Mouse (Mus musculus) testis, postnatal 10 days (tissue): ENCODE data around the gene S1pr2.

Experiments used
- DNase-seq: peaks from one replicate; pipeline ENCODE4 v3.0.0; 2021; ENCODE audit warnings: low spot score

Gene S1pr2

DNA sequence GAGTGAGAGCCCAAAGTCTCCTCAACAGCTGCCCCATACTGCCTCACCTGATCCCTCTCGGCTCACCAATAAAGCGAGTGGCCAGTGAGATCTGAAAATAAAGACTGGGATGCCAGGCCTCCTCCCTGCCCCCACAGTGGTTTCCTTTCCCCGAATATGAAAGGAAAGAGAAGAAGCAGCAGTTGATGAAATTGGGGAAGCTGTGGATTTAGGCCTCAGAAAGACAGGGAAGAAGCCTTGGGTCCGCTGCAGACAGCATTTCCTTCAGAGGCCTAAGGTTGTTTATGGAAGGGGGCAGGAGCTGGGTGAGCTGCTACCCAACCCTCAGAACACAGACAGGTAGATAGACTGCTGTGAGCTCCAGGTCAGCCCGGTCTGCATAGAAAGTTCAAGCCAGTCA is 9.8 kb downstream of the S1pr2 start:
- no peak for DNase-seq

DNA sequence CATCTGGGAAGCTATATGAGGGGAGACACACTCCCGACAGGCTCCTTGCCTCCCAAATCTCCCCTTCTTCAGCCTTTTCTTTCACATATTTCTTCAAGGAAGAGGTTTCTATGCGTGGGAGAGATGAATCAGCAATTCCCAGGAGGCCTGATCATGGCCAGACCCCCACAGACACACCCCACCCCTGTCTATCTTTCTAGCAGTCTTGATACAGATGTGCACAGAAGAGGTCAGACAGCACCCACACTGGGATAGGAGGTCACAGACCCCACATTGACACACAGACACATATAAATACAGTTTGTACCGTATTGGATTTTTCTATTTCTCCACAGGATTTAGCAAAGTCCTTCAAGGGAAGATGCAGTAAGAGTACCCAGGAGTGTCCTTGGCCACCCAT is 10.6 kb downstream of the S1pr2 start:
- DNase-seq: no peak

DNA sequence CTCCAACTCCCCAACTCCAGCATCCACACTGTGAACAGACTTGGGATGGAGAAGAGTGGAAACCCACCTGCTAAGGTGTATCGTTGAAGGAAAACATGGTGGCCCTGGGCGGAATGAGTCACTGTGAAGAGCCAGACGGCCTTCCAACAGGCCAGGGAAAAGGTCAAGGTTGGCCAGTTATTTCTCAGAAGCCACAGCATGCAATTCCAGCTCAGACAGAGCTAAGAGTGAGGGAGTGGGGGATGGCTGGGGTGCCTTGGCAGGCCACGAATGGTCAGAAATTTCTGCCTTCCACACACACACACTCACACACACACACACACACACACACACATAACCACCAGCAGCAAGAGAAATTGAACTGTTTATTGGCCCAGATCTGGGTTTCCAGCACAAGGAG is 11.0 kb downstream of the S1pr2 start:
- DNase-seq: no peak

DNA sequence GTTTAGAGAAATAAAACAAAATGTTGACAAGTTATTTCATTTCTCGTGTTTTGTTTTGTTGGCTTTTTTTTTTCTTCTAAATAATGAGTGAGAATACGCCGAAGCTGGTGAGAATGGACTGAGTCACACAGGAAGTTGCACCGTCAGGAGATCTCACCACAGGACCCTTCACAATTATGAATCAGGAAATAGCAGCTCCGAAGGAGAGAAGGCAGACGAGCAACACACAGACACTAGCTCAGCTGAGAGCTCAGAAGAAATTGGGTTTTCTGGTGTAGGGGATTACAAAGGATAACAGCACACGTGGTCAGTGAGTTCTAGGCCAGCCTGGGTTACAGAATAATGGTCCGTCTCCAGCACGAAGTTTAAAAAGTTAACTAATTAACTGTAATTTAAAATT is 15.0 kb downstream of the S1pr2 start:
- no peak for DNase-seq

DNA sequence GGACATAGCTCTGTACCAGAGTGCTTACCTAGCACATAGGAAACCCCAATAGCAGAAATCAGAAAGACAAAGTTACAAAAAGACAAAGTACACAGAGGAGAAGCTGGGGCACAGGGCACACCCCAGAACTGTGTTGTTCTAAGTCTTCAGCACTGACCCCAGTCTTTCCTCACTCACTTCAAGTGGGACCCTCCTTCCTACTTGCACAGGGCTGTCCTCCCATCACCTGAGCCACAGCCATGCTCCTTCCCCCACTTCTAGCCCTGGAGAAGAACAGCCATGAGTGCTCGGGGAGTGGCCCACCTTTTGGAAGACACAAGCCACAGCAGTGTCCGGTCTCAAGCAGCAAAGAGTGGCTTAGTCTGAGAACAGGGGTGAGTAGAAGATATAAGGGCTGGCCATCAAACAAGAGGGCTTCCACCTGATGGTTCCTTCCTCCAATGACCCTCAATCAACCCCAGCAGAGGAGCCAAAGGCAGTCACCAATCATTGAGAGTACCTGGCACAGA is 17.1 kb downstream of the S1pr2 start, which contains the start of gene Dnmt1:
TSS of gene Dnmt1 (minus strand) at position 459 of the 509 bp plus-strand sequence.
- DNase-seq: no peak

DNA sequence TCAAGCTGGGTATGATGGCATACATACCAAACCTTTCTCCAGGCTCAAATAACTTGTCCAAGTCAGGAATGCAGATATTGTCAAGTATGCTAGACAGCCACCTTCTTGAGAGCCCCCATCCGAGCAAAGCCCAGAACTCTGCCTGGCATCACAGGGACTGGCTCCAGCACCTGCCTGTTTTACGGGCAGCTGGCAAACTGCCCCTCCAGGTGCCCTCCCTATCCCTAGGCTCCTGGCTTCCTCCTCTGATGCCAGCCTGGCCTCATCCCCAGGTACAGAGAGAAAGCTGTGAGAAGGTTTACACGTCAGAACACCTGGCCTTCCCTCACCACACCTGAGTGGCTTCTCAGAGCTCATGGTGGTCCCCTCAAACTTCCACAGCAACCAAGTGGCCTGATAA is 19.6 kb downstream of the S1pr2 start:
- DNase-seq: no peak

DNA sequence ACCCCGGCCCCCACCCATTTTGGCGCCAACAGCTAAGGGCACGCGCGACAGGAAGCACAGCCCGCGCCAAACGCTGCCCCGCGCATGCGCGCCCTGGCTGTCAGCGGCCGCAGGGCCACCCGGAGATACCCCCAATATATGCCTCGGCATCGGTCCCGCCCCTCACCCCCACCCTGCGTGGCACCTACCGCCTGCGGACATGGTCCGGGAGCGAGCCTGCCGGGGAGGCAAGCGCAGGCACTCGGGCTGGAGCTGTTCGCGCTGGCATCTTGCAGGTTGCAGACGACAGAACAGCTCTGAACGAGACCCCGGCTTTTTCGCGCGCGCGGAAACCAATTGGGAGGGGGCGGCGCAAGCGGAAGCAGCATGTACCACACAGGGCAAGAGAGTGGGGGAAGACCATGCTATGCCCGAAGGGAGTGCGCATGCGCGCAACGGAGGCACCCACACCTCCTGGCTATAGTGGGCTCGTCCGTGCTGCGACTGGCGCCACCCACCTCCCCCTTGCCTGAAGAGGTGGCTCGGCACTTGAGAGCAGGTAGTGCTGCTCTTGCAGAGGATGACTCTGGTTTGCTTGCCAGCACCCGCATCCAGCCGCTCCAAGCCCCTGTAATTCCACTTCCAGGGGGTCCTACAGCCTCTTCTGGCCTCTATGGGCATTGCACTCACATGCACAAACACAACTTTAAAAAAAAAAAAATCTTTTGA is 23.9 kb downstream of the S1pr2 start:
- DNase-seq: peak; percentile 96

DNA sequence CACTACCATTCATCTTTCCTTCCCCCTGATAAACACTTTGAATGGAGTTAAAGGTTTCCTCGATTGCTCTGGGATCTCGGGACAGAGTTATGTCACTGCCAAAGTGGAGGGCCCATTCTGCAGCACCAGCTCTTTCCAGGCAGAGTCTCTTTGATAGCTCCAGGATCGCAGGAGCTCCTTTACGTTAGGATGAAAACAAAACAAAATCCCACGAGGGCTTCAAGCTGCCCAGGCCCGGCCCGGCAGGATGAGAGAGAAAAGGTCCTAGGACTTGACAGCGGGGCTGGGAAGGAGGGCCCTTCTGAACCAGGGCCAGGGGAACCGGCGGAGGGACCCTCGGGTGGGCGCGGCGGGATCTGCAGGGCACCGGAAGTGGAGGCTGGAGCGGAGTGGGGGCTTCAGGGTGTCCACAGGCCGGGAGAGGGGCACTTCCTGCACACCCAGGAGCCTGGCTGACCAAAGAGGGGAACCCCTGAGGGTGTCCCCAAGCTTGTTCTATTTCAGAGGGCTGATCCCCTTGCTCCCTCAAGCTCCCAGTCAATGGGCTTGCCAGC is 24.5 kb downstream of the S1pr2 start:
- peak; percentile 70 for DNase-seq

DNA sequence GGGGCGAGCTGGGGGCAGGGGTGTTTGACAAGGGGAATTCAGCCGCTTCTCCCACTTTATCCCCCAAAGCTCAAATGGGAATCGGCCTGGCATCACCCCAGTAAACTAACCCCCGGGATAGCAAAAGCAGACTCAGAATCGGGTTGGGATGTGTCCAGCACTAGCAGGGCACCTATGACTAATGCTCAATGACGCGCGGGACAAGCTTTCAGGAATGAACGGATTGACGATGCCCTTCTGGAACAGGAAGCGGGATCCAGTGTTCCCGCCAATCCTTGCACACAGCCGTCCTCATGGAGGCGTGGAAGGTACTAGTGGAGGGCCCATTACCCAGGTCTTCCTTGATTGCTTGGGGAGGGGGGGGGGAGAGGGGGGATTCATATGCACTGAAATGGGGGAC is 25.1 kb downstream of the S1pr2 start:
- DNase-seq: no peak

DNA sequence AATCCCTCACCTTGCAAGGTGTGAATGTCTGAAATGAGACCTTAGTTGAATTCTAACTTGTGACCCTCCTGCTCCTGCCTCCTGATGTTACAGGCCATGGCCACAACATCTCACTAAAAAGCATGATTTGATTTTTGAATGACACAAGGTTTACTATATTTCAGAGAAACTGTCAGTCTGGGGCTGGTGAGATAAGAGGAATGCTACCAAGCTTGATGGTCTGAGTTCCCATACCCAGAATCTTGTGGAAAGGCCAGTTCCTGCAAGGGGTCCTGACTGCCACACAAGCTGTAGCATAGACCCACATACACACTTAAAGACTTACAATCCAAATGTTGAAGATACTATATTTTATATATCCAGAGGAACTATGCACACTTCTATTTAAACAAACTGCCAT is 26.2 kb downstream of the S1pr2 start:
- DNase-seq: no peak

DNA sequence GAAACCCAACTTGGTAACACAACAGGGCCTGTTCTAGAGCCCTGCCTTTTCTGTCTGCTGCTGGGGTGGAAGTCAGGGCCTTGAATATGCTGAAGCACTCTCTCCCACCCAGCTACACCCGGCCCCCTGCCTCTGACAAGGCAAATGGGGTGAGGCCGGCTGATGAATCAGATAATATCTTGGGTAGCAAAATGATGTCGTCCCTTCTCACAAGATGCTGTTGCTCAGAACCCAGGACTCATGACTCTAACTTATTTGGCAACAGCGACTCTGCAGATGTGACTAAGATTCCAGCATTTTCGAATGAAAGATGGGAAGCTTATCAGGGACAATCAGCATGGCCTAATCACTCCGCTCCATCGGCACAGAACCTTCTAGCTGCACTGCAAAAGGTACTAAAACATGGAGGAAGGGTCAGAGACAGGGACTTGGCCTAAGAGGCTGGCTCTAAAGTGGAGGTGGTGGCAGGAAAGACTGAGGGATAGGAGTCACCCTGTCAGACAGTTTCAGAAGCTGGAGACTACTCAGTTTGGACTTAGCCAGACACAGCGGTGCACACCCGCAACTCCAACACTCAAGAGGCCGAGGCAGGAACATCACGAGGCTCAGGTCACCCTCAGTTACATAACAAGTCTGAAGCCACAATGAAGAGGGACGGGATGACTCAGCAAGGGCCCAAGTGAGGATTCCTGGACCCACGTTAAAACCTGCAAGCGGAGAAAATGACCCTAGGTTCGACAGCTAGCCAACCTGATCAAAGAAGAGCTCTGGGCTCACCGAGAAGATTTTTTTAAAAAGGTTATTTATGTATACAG is 30.3 kb downstream of the S1pr2 start:
- no peak for DNase-seq

DNA sequence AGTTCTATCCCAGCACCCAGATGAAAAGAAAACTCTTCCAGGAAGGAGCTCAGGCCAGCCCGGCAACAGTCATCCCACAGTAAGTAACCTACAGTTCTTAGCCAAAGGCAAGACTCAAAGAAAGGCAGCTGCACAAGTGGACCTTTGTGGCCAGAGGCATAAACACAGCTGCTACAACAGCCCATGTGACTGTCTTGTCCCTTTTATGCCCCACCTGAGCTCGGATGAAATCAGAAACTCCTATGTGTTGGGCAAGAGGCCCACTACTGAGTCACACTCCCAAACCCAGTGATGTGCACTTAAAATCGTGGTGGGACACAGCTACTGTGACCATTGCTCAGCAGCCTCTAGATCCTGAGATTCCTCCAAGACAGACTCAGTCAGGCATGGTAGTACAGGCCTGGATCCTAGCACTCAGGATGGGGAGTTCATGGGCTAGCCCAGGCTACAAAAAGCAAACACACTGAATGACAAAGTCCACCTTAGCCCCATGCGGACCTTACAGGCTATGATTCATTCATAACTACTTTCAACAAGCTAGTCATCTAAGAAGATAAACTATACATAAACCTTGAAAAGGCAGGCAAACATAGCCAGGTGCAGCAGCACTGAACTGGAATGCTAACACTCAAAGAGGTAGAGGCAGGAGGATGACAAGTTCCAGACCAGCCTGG is 31.7 kb downstream of the S1pr2 start:
- DNase-seq: no peak

DNA sequence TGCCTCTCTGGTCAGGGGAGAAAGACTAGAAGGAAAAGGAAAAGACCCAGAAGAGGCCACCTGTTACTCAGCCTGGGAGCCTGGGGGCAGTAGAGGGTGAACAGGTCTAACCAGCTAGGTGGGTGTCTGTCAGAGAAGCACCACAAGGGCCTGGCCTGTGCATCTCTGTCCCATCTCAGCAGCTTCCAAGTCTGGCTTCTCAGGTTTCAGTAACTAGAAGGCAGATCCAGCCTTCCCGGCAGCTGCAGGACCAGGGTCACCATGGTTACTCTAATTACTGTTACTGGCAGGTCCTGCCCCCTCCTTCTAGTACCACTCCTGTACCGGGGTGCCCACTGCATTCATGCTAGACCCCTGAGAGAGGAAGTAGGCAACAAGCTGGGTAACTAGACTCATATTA is 32.7 kb downstream of the S1pr2 start:
- no peak for DNase-seq

DNA sequence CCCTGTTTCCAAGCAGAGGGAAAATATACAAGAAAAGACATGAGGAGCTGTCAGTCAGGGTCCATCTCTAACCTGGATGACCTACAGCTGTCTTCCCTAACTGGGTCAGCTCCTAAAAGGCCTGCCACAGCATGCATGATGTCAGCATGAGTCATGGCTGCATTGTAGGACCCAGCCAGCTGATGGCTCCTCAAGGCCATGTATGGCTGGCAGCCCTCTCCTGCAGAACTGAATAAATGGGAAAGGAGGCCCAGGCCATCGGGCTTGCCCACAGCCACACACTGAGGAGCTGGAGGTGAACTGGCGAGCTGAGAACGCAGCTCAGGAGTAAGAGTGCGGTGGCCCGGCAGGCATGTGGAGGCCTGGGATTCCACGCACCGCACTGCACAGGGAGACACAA is 33.2 kb downstream of the S1pr2 start:
- DNase-seq: no peak

DNA sequence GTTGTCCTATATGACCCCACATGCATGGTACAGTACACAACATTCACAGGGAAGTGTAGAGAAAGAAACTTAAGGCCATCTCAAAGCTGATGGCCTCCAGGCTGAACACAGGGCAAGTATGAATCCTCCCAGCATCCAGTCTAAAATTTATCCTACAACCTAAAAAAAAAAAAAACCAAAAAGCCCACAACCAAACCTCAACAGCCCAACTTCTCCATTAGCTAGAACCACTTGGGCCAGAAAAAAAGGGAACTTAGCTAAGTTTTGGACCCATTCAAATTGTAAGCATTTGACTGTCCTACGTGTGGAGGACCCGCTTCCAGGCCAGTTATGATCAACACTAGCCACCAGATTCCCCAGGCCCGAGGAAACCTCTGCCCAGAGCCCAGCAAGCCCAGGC is 53.3 kb downstream of the S1pr2 start:
- DNase-seq: no peak

DNA sequence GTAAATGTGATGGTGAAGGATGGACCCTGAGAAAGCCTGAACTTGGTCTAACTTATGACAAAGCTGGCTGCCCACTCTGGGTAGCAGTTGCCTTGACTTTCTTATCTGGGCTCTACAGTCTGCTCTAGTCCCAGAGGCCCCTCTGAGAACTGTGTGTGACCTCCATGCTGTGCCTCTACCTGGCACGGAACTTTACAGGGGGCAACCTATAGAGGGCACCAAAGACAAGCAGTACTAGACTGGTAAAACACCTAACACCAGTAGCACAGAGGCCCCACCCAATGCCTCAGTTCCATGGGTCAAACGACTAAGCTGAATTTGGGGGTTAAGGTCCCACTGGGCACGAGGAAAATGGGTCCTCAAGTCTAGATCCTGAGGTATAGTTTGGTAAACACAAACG is 60.4 kb downstream of the S1pr2 start:
- DNase-seq: no peak
